Mouse (Mus musculus): ENCODE results near the gene Mroh3. TPM values are rescaled to one million over a fixed set of nuclear protein-coding genes. Genes with fewer than 3 reads are reported as not detected.

The Mroh3 gene
- total and polyA plus RNA-seq, 3 experiments = not detected

- DNase-seq = no peak
- TF ChIP-seq EP300 (IDR thresholded peaks at IDR 0.05; ENCODE audit: insufficient read depth, low read depth, low read length) = no peak
- no peak for TF ChIP-seq CTCF (IDR thresholded peaks at IDR 0.05)
- TF ChIP-seq POLR2A (IDR thresholded peaks at IDR 0.05; ENCODE audit: insufficient read depth, low read depth, low read length) = no peak
- H3K4me3 ChIP-seq = no peak overlapping the region
- no peaks in the 10 kb centered on the region for H3K36me3 ChIP-seq (ENCODE audit: control insufficient read depth, insufficient read depth, low read length)
- H3K4me1 ChIP-seq (ENCODE audit: control insufficient read depth, insufficient read depth, low read length) = no peaks in the 10 kb centered on the region
- no peaks in the 10 kb centered on the region for H3K27me3 ChIP-seq (ENCODE audit: control insufficient read depth, insufficient read depth, low read length)
- H3K79me2 ChIP-seq (replicated peaks; ENCODE audit: control insufficient read depth, insufficient read depth, low read length) = no peaks in the 10 kb centered on the region
- H3K27ac ChIP-seq = no peak overlapping the region
- WGBS = 78% methylated on average over 7 of the region's 7 CpGs
- no peak overlapping the region for H3K9ac ChIP-seq (ENCODE audit: low read depth, low read length)
- intact Hi-C loops (cut with DNase I) = no loop called here
Observed at GRCm38 (mm10) chr1:136241801-136242200, 29.2 kb upstream of the Mroh3 start.

GRCm38 (mm10) chr1:136238495-136238894 is 25.9 kb upstream of the Mroh3 start:
- TF ChIP-seq EP300 (IDR thresholded peaks at IDR 0.05; ENCODE audit: insufficient read depth, low read depth, low read length) = no peak
- no peak for TF ChIP-seq CTCF (IDR thresholded peaks at IDR 0.05)
- TF ChIP-seq POLR2A (IDR thresholded peaks at IDR 0.05; ENCODE audit: insufficient read depth, low read depth, low read length) = no peak
- Histone ChIP-seq H3K9ac (ENCODE audit: low read depth, low read length) (no peak overlapping the region), H3K4me1 (ENCODE audit: control insufficient read depth, insufficient read depth, low read length) (no peaks in the 10 kb centered on the region), H3K27me3 (ENCODE audit: control insufficient read depth, insufficient read depth, low read length) (peaks cover 4% of the 10 kb centered on the region), H3K36me3 (ENCODE audit: control insufficient read depth, insufficient read depth, low read length) (no peaks in the 10 kb centered on the region), H3K79me2 (replicated peaks; ENCODE audit: control insufficient read depth, insufficient read depth, low read length) (no peaks in the 10 kb centered on the region), H3K27ac (no peak overlapping the region), H3K4me3 (no peak overlapping the region)
- no peak for DNase-seq
- intact Hi-C loops (cut with DNase I) = no loop called here
- WGBS = 78% methylated on average over 4 of the region's 4 CpGs

GRCm38 (mm10) chr1:136234595-136235092 is 22.0 kb upstream of the Mroh3 start:
- Histone ChIP-seq H3K79me2 (replicated peaks; ENCODE audit: control insufficient read depth, insufficient read depth, low read length) (no peaks in the 10 kb centered on the region), H3K27me3 (ENCODE audit: control insufficient read depth, insufficient read depth, low read length) (peaks cover 11% of the 10 kb centered on the region), H3K9ac (ENCODE audit: low read depth, low read length) (no peak overlapping the region), H3K36me3 (ENCODE audit: control insufficient read depth, insufficient read depth, low read length) (no peaks in the 10 kb centered on the region), H3K27ac (no peak overlapping the region), H3K4me1 (ENCODE audit: control insufficient read depth, insufficient read depth, low read length) (no peaks in the 10 kb centered on the region), H3K4me3 (peak overlapping the region; percentile 49)
- intact Hi-C loops (cut with DNase I) = no loop called here
- DNase-seq = no peak
- TF ChIP-seq CTCF (IDR thresholded peaks at IDR 0.05) (peak; percentile 39), POLR2A (IDR thresholded peaks at IDR 0.05; ENCODE audit: insufficient read depth, low read depth, low read length) (no peak)
- 8% methylated on average over 9 of the region's 9 CpGs for WGBS

- Histone ChIP-seq H3K27ac (no peak within 1 kb of the TSS), H3K9ac (ENCODE audit: low read depth, low read length) (peak within 1 kb of the TSS; percentile 46)
Observed at GRCm38 (mm10) chr1:136233892-136234594, 21.4 kb upstream of the Mroh3 start, which contains the start of gene Inava. Inava (minus strand) TSS chr1:136234264.

GRCm38 (mm10) chr1:136232986-136233790 is 20.6 kb upstream of the Mroh3 start:
- H3K79me2 ChIP-seq (replicated peaks; ENCODE audit: control insufficient read depth, insufficient read depth, low read length) = no peaks in the 10 kb centered on the region
- H3K4me3 ChIP-seq = no peak overlapping the region
- no peak for DNase-seq
- H3K4me1 ChIP-seq (ENCODE audit: control insufficient read depth, insufficient read depth, low read length) = no peaks in the 10 kb centered on the region
- no peak overlapping the region for H3K9ac ChIP-seq (ENCODE audit: low read depth, low read length)
- intact Hi-C loops (cut with DNase I) = no loop called here
- H3K36me3 ChIP-seq (ENCODE audit: control insufficient read depth, insufficient read depth, low read length) = no peaks in the 10 kb centered on the region
- no peak for TF ChIP-seq EP300 (IDR thresholded peaks at IDR 0.05; ENCODE audit: insufficient read depth, low read depth, low read length)
- TF ChIP-seq CTCF (IDR thresholded peaks at IDR 0.05) = no peak
- no peak for TF ChIP-seq POLR2A (IDR thresholded peaks at IDR 0.05; ENCODE audit: insufficient read depth, low read depth, low read length)
- H3K27ac ChIP-seq = no peak overlapping the region
- 7% methylated on average over 23 of the region's 23 CpGs for WGBS
- H3K27me3 ChIP-seq (ENCODE audit: control insufficient read depth, insufficient read depth, low read length) = peaks cover 11% of the 10 kb centered on the region

More at GRCm38 (mm10) chr1:136233892-136234594, 21.4 kb upstream of the Mroh3 start, which contains the start of gene Inava:
- DNase-seq = peak in 1 of 2 experiments; percentile 35
- intact Hi-C loops (cut with DNase I) = no loop called here
- peak within 1 kb of the TSS; percentile 49 for H3K4me3 ChIP-seq
- WGBS = under 1% methylated on average over 46 of the region's 51 CpGs
- TF ChIP-seq POLR2A (IDR thresholded peaks at IDR 0.05; ENCODE audit: insufficient read depth, low read depth, low read length) (no peak), CTCF (IDR thresholded peaks at IDR 0.05) (no peak), EP300 (IDR thresholded peaks at IDR 0.05; ENCODE audit: insufficient read depth, low read depth, low read length) (no peak)
- H3K27me3 ChIP-seq (ENCODE audit: control insufficient read depth, insufficient read depth, low read length) = peaks cover 11% of the 10 kb centered on the region
- no peaks in the 10 kb centered on the region for H3K4me1 ChIP-seq (ENCODE audit: control insufficient read depth, insufficient read depth, low read length)
- H3K36me3 ChIP-seq (ENCODE audit: control insufficient read depth, insufficient read depth, low read length) = no peaks in the 10 kb centered on the region
- no peaks in the 10 kb centered on the region for H3K79me2 ChIP-seq (replicated peaks; ENCODE audit: control insufficient read depth, insufficient read depth, low read length)

Measured in heart, adult 2 months (tissue).